Mouse (Mus musculus) Muller cell, postnatal 12 days (primary cell): ENCODE measurements at regions not wholly inside any gene's neighbourhood (a gene's known extent, or its start where the extent isn't known, plus 50 kb on each side); places are given as distances from the start of the nearest gene placed in this dataset.

ENCODE experiments used
- DNase-seq: peaks from one replicate; pipeline ENCODE4 v3.0.0-alpha.2; 2015; ENCODE audit errors: inconsistent ontology term

GRCm38 (mm10) chr9:113601451-113601850 is 106.6 kb downstream of the Pdcd6ip start:
- peak; percentile 12 for DNase-seq

- no peak for DNase-seq
These were observed 120.8 kb downstream of the Pdcd6ip start for GRCm38 (mm10) chr9:113587260-113587659.

- no peak for DNase-seq
These were observed 121.6 kb downstream of the Pdcd6ip start for GRCm38 (mm10) chr9:113586477-113586876.

- no peak for DNase-seq
These were observed 129.8 kb downstream of the Pdcd6ip start for GRCm38 (mm10) chr9:113578221-113578620.

DNA sequence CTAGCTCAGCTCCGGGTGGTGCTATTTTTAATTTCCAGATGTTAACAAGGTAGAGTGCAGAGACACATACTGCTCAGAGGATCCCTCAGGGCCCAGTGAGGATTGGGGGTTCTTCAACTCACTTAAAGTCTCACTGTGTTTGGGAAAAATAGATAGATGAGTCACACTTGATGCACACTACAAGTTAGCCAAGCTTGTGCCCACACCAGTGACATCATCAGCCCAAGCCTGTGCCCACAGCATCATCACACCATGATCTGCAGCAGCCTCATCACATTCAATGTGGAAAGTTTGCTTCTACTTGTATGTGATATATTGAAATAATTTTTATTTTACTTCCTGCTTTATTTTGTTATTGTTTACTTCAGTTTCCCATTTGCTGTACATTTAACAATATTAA is 139.2 kb downstream of the Pdcd6ip start:
- peak; percentile 11 for DNase-seq

DNA sequence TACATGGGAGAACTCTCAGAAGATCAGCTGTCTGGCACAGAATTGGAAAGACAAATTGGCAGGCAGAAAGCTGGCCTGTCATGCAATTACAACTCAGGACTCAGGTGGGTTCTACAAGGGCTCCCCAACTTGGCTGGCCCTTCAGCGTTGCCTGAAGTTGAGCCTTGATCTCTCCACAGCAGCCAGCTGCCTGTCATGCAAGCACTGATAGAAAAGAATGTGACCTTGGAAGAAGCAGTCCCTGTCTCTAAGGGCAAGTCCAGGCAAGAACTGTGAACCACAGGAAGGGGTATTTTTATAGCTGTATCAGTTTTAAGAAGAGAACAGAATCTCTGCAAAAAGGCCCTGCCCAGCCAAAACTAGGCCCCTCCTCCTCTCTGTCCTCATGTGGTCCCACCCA is 140.4 kb downstream of the Pdcd6ip start:
- peak; percentile 12 for DNase-seq

- DNase-seq = no peak
These were observed 141.4 kb downstream of the Pdcd6ip start for GRCm38 (mm10) chr9:113566620-113567019.

DNA sequence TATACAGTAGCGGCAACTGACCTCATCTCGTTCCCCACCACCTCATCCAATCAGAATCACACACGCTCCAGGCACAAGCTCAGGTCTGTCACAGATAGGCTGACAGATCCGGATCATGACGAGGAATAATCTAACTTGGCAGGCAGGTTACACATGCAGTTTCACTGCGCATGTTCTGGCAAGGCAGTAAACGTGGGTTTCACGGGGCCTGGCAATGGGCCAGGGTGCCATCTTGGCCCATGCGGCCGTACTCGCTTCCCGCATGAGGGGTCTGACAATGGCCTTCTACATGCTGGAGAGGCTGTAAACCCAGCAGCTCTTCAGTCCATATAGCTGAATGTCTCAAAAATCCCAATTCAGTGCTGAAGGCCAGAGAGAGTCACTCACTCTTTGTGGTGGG is 154.1 kb downstream of the Pdcd6ip start:
- DNase-seq = no peak

DNA sequence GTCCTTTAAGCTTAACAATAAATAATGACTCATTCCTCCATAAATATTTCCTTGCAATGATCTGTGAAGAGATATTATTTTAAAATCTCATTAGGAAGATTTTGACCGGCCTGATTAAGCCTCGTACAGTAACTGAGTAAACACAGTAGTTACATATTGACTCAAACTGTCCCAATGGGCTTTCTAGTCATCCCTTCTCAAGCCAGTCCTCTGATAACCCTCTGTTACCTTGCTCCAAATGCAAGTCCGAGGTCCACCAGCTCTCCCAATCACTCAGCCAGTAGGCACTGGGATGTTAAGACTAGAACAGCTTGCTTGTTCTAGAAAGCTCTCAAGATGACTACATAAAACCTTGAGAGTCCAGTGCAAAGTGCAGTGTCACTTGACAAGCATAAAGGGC is 160.6 kb downstream of the Pdcd6ip start:
- DNase-seq = no peak

DNA sequence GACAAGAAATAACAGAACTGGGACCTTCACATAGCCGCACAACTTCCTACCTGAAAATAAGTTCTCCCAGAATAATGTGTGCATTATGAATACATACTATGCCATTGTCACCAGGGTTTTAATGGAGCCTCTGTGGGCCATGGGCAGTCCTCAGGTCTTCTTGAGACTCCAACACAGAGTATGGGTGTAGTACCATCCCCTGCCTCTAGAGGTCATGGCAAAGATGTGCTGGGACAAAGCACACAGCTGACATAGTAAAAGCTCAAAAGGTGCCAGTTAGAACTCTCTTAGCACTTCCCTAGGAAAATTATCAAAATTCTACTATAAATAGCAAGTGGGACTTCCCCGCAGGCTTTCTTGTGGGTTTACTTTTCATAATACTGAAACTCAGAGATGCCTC is 179.5 kb downstream of the Pdcd6ip start:
- DNase-seq = no peak

- DNase-seq = no peak
These were observed 183.8 kb downstream of the Pdcd6ip start for GRCm38 (mm10) chr9:113524307-113524706.

- DNase-seq = no peak
These were observed 184.9 kb downstream of the Pdcd6ip start for GRCm38 (mm10) chr9:113523173-113523572.

DNA sequence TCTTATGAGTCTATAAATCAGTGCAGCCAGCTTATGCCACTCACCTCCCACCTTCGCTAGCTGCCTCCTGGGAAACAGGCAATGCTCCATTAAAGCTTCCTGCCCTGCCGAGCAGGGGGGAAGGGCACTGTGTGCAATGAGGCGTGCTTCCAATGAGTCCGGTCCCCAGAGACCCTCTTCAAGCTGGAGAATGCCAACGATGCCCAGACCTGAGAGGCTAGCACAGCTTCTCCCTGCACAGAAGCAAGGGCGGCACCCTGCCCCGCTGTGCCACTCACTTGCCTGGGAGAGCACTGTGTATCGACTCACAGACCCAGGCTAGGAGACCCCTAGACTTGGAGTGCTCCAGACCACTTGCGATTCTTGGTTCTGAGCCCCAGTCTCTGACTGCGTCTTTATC is 188.3 kb downstream of the Pdcd6ip start:
- no peak for DNase-seq

DNA sequence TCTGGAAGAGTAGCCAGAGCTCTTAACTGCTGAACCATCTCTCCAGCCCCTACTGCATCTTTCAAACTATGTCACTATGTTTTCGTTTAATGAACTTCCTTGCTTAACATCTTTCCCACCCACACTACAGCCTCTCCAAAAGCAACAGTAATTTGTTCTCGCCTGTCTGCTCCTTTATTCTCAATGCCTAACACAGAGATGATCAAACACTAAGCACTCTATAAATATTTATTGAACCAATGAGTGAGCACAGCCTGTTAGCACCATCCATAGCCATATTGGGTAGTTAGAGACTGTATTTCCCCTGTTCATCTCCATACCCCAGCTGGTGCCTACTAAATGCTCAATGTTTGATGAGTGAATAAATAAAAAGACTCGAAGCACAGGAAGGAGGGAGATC is 189.6 kb downstream of the Pdcd6ip start:
- no peak for DNase-seq

- no peak for DNase-seq
These were observed 190.3 kb downstream of the Pdcd6ip start for GRCm38 (mm10) chr9:113517756-113518155.

- no peak for DNase-seq
These were observed 192.4 kb downstream of the Pdcd6ip start for GRCm38 (mm10) chr9:113515703-113516020.

GRCm38 (mm10) chr9:113514846-113515702 is 193.0 kb downstream of the Pdcd6ip start:
- no peak for DNase-seq

DNA sequence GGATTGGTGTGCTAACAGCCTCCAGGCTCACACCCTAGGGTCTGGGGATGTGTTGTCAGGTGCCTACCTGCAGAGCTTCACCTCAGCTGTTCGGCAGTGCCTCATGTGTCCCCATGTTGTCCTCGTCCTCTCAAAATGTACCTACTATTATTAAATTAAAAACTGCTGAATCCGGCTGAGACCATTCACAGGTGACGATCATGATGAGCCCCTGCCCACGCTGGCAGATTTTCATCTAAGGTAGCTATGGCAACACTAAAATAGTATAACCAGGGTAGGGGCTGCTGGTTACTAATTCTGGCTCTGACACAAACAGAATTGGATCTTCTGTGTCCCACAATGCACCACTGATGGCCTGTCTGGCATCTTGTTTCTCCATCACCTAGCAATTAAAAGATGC is 196.8 kb downstream of the Pdcd6ip start:
- DNase-seq = no peak

DNA sequence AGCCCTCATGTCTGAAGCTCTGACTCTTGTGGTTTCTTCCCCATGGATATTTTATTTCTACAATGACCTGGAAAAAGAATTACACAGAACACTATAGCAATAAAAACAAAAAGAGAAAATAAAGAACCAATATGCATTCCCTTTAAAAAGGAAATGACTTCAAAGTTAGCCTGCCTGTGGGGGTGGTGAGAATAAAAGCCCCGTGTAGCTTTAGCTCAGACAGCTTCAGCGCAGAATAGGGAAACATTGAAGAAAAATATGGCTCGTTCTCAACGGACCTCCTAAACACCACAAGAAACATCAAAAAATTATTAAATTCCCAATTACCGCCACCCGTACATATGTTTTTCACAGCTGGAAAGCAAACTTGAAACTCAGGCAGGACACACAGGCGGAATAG is 198.7 kb downstream of the Pdcd6ip start:
- no peak for DNase-seq

- DNase-seq = no peak
These were observed 199.2 kb downstream of the Pdcd6ip start for GRCm38 (mm10) chr9:113508821-113509220.

DNA sequence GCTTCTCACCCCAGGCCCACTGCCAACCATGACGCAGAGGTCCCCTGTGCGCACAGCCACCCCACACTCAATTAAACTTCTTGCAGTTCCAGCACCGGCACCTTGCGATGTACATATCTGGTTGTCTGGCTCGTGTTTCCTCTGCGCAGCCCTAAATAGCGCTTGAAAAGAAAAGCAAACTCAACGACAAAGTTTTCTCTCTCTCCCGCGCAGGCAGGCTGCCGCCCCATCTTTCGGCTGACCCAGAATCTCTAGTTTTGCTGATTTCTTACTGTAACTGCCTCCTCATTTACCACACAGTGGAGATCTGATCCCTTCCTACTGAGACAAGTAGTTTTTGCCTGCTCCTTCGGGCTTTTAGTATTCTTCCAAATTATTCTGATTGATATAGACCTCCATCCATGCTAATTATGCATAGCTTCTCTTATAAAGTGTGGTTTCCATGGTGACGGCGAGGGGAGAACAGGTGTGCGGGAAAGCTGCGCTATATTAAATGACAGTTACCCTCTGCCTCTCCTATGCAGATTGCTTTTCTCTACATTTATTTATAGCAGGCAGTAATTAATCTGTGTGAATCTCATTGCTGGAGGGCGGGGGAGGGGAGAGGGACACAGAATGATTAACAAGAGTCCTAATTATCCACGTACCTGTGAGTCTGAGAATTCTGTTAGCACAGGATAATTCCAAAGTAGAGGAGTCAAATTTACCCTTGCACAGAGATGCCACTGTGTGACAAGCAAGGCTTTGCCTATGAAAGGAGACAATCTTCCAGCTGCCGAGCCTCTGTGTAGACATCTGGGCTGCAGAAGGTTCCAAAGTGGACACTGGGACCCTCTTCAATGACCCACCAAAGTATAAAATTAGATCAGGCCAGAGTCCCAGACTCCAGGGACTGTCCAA is 200.2 kb downstream of the Pdcd6ip start:
- DNase-seq = no peak

DNA sequence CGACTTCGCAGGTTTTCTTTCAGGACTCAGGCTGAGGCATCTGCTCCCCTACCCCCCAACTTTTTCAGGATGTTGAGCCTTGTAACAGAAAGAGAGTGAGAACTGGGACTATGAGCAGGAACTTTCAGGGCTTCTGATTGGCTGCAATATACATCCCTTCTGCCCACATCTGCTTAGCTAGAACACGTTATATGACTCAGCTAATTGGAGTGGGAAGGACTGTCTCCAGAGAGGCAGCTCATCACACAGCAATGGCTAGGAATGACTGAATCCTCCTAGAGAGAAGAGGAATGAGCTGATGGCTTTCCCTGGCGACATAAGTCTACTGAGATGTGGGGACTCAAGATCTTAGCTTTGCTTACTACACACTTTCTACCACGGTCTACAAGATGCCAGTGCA is 208.8 kb downstream of the Pdcd6ip start:
- no peak for DNase-seq

DNA sequence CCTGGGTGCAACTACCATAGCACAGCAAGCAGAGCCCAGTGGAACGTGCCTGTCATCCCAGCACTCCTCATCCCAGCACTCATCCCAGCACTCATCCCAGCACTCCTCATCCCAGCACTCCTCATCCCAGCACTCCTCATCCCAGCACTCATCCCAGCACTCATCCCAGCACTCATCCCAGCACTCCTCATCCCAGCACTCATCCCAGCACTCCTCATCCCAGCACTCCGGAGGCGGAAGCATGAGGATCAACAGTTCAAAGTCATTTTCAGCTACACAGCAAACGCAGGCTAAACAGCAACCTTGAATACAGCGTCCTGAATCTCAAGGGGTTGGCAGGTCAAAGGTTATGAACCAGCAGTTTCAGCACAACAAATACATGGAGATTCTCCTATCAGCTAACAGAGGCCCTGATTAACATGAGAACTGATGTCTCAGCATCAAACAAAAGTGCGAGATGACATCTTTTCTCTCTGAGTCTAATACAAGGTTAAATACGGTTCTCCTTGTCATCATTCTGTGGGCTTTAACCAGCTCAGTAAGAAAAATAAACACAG is 211.8 kb downstream of the Pdcd6ip start:
- no peak for DNase-seq
